Mouse (Mus musculus) E14TG2a.4 (cell line): ENCODE data around the gene Nup210.

ENCODE experiments used
- CTCF ChIP-seq: conservative IDR thresholded peaks from 2 replicates; pipeline ENCODE4 v1.5.1; 2014; ENCODE audit warnings: low read length
- NANOG ChIP-seq: IDR thresholded peaks from 2 replicates; pipeline ENCODE4 v1.6.1; 2014; ENCODE audit warnings: borderline replicate concordance, low read length, mixed read lengths
- POU5F1 ChIP-seq: IDR thresholded peaks from 2 replicates; pipeline ENCODE4 v1.6.1; 2014; ENCODE audit warnings: low read length, borderline replicate concordance

DNA sequence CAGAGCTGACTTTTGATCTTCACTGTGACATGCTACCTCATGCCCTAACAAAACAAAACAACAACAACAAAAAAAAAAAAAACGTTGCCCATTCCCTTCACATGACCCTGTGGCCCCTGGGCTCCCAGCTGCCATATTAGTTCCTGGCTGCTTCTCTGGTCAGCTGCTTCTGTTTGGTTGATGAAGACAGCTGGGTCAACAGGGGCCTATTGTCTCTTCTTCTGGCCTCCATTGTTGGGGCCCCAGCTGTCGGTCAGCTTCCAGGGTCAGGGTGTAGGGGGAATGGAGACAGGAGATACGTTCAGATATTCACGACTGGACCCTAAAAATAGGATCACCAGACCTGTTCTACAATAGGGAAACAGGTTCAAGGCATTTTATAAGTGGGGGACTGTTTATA, 39.4 kb upstream of the Nup210 start:
- TF ChIP-seq CTCF (no peak), NANOG (no peak), POU5F1 (no peak)
